Mouse (Mus musculus): ENCODE results near the gene Cdk11b. TPM values are rescaled to one million over a fixed set of nuclear protein-coding genes. Genes with fewer than 3 reads are reported as not detected.
"Not testable (repeated sequence)": the region's sequence is repeated elsewhere in the genome, so short reads cannot be mapped to it uniquely, and the experiment has no call there.

Gene Cdk11b
- total RNA-seq, 2 experiments from 2014 or later, result 42.0 to 51.4 TPM

DNA sequence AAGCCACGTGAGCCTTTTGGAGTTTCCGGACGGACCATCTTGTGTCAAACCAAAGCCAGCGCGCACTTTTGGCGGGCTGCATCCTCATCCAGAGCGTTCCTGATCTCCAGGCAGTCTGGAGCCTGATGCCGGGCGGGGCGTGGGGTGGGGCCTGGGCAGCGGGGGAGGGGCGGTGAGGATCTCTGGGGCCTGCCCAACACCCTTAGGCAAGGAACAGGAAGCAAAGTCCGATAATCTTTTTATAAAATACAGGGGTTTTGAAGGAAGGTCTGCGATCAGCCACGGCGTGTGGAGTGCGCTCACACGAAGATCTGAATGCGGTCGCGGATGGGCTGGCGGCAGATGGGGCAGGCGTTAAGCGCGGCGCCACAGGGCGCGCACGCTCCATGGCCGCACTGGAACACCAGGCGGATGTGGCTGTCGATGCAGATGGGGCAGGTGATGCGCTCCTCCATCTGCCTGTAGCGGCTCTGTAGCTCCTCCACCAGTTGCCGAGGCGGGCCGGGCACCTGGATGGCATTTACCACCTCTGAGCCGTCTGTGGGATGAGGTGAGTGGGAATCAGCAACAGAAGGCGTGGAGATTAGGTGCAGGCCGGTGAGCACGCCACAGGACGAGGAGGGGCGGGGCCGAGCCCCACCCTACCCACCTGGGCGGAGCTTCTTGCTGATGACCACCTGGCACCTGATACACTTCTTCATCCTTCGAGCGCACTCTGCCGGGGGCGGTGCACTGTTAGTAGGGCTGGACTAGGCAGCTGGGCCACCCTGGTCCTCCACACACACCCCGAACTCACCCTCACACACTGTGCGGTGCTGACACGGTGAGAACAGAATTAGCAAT is 30.0 kb downstream of the Cdk11b start:
- peak in 1 of 2 experiments; percentile 64 for DNase-seq (ENCODE audit: extremely low spot score in 1 of 2, low spot score in 2 of 2)

DNA sequence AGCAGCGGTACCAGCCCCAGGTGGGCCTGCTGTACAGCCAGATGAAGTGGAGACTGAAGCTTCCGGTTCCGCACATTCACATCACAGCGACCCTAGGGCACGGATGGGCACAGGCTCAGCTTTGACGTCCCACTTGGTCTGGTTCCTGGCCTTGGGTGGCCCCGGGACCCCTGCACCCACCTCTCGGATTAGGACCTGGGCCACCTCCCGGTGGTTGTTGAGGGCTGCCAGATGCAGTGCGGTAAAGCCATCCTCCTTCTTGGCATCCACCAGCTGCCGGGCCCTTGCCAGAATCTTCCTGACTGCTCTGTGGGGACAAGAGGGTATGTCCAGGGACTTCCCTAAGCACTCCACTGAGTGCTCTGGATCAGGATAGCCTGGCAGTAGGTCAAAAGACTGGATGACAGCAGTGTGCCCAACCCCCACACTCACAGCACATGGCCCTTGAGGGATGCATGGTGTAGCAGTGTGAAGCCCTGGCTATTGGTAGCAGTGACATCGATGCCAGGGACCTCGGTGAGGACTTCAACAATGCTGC is 31.6 kb downstream of the Cdk11b start:
- intact Hi-C loops (cut with DNase I), result no loop called here
- peak in 1 of 2 experiments; percentile 21 for DNase-seq (ENCODE audit: extremely low spot score in 1 of 2, low spot score in 2 of 2)

More for the DNA sequence above, 30.0 kb downstream of the Cdk11b start:
- intact Hi-C loops (cut with DNase I), result no loop called here

- intact Hi-C loops (cut with DNase I), result no loop called here
- DNase-seq (ENCODE audit: extremely low spot score in 1 of 2, low spot score in 2 of 2), result no peak
Measured at GRCm38 (mm10) chr4:155658961-155659360, 34.3 kb downstream of the Cdk11b start.

GRCm38 (mm10) chr4:155660641-155661040 is 36.0 kb downstream of the Cdk11b start:
- DNase-seq (ENCODE audit: extremely low spot score in 1 of 2, low spot score in 2 of 2), result no peak
- intact Hi-C loops (cut with DNase I), result no loop called here

DNA sequence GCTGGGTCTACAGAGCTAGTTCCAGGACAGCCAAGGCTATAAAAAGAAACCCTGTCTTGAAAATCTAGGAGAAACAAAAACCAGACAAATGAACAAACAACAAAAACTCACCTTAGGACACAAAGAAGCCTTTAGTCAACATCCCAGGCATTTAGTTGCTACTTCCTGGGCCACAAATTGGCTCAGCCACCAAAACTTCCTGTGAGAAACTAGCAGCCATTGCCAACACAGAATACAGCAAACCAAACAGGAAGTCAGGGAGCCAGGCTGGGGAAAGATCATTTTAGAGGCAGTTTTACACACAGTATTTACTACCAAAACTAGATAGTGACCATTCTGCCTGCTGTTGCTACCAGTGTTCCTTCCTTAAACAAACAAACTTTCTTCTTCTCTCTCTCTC is 42.2 kb downstream of the Cdk11b start:
- intact Hi-C loops (cut with DNase I), result no loop called here
- DNase-seq (ENCODE audit: extremely low spot score in 1 of 2, low spot score in 2 of 2), result no peak

DNA sequence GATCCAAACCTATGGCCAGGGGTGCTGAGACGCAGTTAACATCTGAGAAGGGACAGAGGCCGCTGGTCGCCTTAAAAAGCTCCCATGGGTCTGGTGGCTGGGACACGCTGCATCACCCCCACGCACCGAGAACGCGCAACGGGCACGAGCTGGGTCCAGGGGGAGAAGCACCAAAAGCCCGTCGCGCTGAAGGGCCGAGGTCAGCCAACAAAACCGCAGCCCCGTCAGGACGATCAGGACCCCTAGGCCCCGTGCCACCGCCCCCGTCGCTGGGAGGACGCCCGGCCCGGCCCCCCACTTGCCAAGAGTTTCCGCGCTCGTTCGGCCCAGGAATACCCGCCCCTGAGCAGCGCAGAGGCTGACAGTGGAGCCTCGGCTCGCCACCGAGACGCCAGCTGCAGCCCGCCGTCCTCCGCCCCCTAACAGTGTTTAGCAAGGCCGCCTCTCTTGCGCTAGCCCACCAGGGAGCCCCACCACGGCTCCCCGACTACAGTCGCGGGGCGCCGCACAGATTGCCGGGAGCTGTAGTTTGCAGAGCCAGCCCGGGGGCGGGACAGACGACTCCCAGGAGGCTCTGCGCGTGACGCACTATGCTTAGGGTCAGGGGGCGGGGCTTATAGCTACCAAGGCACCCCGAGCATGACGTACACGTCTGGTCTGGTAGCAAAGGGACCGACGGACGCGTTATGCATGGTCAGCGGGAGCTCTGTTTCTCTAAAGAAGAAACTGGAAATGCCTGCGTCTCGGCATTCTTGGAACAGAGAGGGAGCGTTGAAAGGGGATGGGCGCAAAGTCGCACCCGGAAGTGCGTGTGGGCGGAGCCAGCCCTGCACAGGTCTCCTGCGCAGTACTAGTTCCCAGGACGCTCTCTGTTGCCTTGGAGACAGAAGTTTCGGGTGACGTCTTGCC is 44.3 kb downstream of the Cdk11b start, which contains the start of gene Mib2:
Gene Mib2 (minus strand): TSS at position 510 of the 909 bp plus-strand sequence.
- intact Hi-C loops (cut with DNase I), result no loop called here
- DNase-seq (ENCODE audit: extremely low spot score in 1 of 2, low spot score in 2 of 2), result peak; percentile 95 to 99

GRCm38 (mm10) chr4:155669598-155670075 is 45.0 kb downstream of the Cdk11b start:
- DNase-seq (ENCODE audit: extremely low spot score in 1 of 2, low spot score in 2 of 2), result no peak
- intact Hi-C loops (cut with DNase I), result no loop called here

DNA sequence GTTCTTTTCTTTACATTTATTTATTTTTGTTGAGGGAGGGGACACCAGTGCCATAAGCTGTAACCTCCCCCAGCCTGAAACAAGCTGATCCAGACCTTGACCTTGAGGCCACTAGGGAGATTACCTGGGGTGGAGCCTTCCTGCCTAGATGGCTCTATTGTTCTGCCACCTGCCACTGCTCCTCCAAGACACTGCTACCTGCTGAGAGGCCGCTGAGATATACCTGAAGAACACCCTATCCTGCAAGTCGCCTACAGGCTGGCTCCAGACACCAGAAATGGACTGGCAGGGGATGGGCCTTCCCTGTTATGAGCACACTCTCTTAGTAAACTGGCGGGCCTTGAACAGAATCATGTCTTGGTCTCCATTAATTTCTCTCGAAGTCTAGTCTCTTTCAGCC is 45.6 kb downstream of the Cdk11b start:
- DNase-seq (ENCODE audit: extremely low spot score in 1 of 2, low spot score in 2 of 2); intact Hi-C loops (cut with DNase I): not testable (repeated sequence)

- intact Hi-C loops (cut with DNase I), result no loop called here
- DNase-seq (ENCODE audit: extremely low spot score in 1 of 2, low spot score in 2 of 2), result no peak
Measured at GRCm38 (mm10) chr4:155672082-155672481, 47.4 kb downstream of the Cdk11b start.

- DNase-seq (ENCODE audit: extremely low spot score in 1 of 2, low spot score in 2 of 2), result peak in 1 of 2 experiments; percentile 41
- intact Hi-C loops (cut with DNase I), result no loop called here
Measured at GRCm38 (mm10) chr4:155675991-155676390, 51.3 kb downstream of the Cdk11b start.

DNA sequence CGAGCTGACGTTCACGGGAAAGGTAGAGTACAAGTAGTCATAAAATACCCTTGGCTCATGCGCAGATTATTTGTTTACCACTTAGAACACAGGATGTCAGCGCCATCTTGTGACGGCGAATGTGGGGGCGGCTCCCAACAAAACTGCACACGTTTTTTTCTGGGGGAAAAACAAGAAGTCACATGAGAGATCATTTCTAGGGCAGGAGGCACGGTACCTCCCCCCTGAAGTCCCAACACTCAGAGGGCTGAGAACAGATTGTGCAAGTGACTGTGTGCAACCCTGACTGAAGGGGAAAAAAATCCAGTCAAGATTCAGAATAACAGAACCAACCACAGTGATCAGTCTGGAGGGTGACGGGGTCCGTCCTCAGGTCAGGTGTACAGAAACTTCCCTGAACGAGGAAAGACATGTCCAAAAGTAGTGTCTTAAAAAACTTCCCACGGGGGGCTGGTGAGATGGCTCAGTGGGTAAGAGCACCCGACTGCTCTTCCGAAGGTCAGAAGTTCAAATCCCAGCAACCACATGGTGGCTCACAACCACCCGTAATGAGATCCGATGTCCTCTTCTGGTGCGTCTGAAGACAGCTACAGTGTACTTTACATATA is 59.1 kb downstream of the Cdk11b start:
- DNase-seq (ENCODE audit: extremely low spot score in 1 of 2, low spot score in 2 of 2); intact Hi-C loops (cut with DNase I): not testable (repeated sequence)

DNA sequence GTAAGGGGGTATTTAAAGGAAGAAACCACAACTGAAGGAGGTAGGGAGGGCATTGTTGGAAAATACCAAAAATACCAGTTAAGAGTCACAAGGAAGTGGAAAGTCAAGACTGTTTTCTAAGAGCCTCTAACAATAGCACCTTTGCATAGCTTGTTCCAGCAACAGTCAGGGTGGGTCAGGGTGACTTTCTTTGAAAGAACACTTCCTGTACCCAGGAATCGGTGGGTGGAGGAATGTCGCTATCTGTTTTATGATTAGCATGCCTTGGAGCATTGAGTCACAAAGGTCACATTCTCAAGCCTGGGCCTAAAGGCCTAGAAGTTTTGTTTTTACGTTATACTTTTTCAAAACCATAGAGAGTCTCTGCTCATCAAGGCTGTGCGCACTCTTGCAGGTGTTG is 63.1 kb downstream of the Cdk11b start:
- DNase-seq (ENCODE audit: extremely low spot score in 1 of 2, low spot score in 2 of 2); intact Hi-C loops (cut with DNase I): not testable (repeated sequence)

DNA sequence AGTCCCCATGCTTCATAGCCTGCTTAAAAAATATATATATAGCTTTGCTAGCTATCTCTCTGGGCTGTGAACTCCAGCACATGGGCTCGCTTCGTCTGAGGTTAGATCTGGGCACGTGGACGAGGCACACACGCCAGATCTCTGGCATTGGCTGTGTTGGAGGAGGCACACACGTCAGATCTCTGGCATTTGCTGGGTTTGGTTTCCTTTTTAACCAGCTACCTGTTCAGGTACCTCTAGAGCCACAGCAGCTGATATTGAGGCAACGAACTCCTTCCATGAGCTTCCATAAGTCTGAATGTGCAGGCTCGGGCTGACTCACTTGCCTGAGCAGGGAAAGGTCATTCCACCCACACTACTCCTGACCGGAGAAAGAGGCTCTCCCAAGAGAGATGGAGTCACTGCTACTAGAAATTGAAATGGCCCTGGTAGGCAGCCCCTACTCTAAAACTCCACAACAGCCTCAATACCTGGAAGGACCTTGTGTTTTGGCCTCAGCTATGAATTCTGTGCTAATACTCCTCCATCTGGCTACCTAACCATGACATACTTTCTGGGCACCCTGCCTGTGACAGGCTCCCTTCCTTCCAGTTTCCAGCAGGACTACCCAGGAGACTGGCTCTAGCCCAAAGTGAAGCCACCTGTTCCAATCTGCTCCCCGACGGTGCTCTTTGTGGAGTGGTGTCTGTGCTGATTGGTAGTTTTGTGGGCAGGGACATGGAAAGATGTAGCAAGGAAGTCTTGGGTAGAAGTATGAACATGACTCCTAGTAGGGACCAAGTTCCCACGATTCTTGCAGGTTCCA is 66.1 kb downstream of the Cdk11b start:
- intact Hi-C loops (cut with DNase I), result no loop called here
- peak in 1 of 2 experiments; percentile 43 for DNase-seq (ENCODE audit: extremely low spot score in 1 of 2, low spot score in 2 of 2)

- no peak for DNase-seq (ENCODE audit: extremely low spot score in 1 of 2, low spot score in 2 of 2)
- intact Hi-C loops (cut with DNase I), result no loop called here
Measured at GRCm38 (mm10) chr4:155692421-155692820, 67.8 kb downstream of the Cdk11b start.

DNA sequence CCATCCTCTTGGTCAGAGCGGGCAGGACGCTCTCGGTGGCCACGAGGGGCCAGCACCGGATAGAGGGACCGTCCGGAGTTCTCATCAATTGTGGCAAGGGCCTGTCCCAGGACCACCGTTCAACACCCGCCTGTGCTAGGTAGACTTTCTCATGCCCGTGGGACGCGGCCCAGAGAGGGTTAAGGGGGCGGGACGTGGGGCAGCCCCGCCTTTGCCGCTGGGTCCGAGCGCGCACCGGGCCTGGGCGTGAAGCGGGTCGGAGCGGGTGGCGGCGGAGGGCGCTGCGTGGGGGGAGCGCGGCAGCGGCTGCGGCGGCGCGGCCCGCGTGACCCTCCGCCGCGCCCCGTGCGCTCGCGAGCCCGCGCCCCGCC is 69.4 kb downstream of the Cdk11b start, which contains the start of gene Fndc10:
Gene Fndc10 (plus strand): TSS at position 232 of the 371 bp plus-strand sequence.
- DNase-seq (ENCODE audit: extremely low spot score in 1 of 2, low spot score in 2 of 2), result peak in 1 of 2 experiments; percentile 89
- intact Hi-C loops (cut with DNase I), result no loop called here

DNA sequence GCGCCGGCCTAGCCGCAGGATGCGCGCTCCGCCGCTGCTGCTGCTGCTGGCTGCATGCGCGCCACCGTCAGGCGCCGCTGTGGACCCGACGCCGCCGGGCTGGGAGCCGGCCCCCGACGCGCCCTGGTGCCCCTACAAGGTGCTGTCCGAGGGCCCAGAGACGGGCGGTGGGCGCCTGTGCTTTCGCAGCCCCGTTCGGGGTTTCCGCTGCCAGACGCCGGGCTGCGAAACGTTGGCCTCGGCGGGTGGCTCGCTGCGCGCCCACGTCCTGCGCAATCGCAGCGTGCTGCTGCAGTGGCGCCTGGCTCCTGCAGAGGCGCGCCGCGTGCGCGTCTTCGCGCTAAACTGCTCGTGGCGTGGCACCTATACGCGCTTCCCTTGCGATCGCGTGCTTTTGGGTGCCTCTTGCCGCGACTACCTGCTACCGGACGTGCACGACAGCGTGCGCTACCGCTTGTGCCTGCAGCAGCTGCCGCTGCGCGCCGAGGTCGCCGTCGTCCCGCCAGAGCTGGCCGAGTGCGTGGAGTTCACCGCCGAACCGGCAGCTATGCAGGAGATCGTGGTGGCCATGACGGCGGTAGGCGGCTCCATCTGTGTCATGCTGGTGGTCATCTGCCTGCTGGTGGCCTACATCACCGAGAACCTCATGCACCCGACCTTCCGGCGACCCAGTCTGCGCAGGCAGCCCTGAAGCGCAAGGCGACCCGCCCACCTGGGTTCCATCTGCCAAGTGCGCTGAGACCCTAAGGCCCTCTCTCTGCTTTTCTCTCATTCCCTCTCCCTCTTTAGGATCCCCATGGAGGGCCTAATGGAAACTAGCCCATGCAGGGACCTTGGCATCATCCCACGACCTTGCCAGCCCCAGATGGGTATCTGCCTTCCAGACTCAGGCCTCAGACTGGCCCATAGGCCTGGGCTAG is 70.1 kb downstream of the Cdk11b start:
- DNase-seq (ENCODE audit: extremely low spot score in 1 of 2, low spot score in 2 of 2), result peak; percentile 76 to 85
- intact Hi-C loops (cut with DNase I), result no loop called here

GRCm38 (mm10) chr4:155695531-155696062 is 70.9 kb downstream of the Cdk11b start:
- DNase-seq (ENCODE audit: extremely low spot score in 1 of 2, low spot score in 2 of 2), result no peak
- intact Hi-C loops (cut with DNase I), result no loop called here
